Mouse (Mus musculus): ENCODE data around the gene D930048N14Rik. TPM values are rescaled to one million over a fixed set of nuclear protein-coding genes. Genes with fewer than 3 reads are reported as not detected.
"Not testable (repeated sequence)": the region's sequence is repeated elsewhere in the genome, so short reads cannot be mapped to it uniquely, and the experiment has no call there.

The D930048N14Rik gene
- polyA plus RNA-seq, 1 experiment from 2014 or later = 3.5 TPM

GRCm38 (mm10) chr11:51681976-51682374, 31.2 kb downstream of the D930048N14Rik start:
- no peaks in the 10 kb centered on the region for H3K27me3 ChIP-seq
- H3K4me1 ChIP-seq = 0 out of 2 replicates have a peak, but pooled peaks cover 3% of the 10 kb centered on the region
- H3K4me2 ChIP-seq (replicated peaks) = peak overlapping the region; percentile 33
- H3K9me3 ChIP-seq = no peaks in the 10 kb centered on the region
- WGBS = 44% methylated on average over 8 of the region's 8 CpGs
- H3K36me3 ChIP-seq = peaks cover 11% of the 10 kb centered on the region
- no peak overlapping the region for H3K27ac ChIP-seq
- H3K9ac ChIP-seq = peak overlapping the region; percentile 43; the same call in 1 of the 2 replicates
- no peak for ATAC-seq (ENCODE audit: low FRiP score, low read depth)
- H3K4me3 ChIP-seq = no peak overlapping the region

GRCm38 (mm10) chr11:51688330-51689328, 37.9 kb downstream of the D930048N14Rik start, which contains the start of gene 0610009B22Rik:
Gene 0610009B22Rik, minus strand, starts transcription at chr11:51688874.
- peaks cover 27% of the 10 kb centered on the region for H3K36me3 ChIP-seq
- ATAC-seq (ENCODE audit: low FRiP score, low read depth) = peak; percentile 99
- H3K4me2 ChIP-seq (replicated peaks) = peak within 1 kb of the TSS; percentile 74
- H3K9ac ChIP-seq = peak within 1 kb of the TSS; percentile 88
- under 1% methylated on average over 60 of the region's 60 CpGs for WGBS
- H3K4me1 ChIP-seq = peaks cover 11% of the 10 kb centered on the region; the same call in 1 of the 2 replicates
- H3K4me3 ChIP-seq = peak within 1 kb of the TSS; percentile 75
- H3K27me3 ChIP-seq = no peaks in the 10 kb centered on the region
- H3K27ac ChIP-seq = peak within 1 kb of the TSS; percentile 99
- no peaks in the 10 kb centered on the region for H3K9me3 ChIP-seq

GRCm38 (mm10) chr11:51689343-51689742, 38.6 kb downstream of the D930048N14Rik start:
- H3K9ac ChIP-seq = peak overlapping the region; percentile 77
- H3K27ac ChIP-seq = peak overlapping the region; percentile 99
- 24% methylated on average over 6 of the region's 6 CpGs for WGBS

GRCm38 (mm10) chr11:51690597-51690996, 39.8 kb downstream of the D930048N14Rik start:
- H3K4me2 ChIP-seq (replicated peaks); H3K9ac ChIP-seq; H3K4me3 ChIP-seq; H3K27me3 ChIP-seq; H3K27ac ChIP-seq; H3K9me3 ChIP-seq; ATAC-seq (ENCODE audit: low FRiP score, low read depth): not testable (repeated sequence)
- WGBS = 72% methylated on average over 3 of the region's 3 CpGs
- Histone ChIP-seq H3K36me3 (peaks cover 24% of the 10 kb centered on the region), H3K4me1 (peaks cover 11% of the 10 kb centered on the region; the same call in 1 of the 2 replicates)

More at GRCm38 (mm10) chr11:51689343-51689742, 38.6 kb downstream of the D930048N14Rik start:
- Histone ChIP-seq H3K36me3 (peaks cover 27% of the 10 kb centered on the region), H3K4me3 (peak overlapping the region; percentile 75), H3K4me1 (peaks cover 11% of the 10 kb centered on the region; the same call in 1 of the 2 replicates), H3K9me3 (no peaks in the 10 kb centered on the region), H3K27me3 (no peaks in the 10 kb centered on the region), H3K4me2 (replicated peaks) (peak overlapping the region; percentile 74)
- ATAC-seq (ENCODE audit: low FRiP score, low read depth) = no peak

DNA sequence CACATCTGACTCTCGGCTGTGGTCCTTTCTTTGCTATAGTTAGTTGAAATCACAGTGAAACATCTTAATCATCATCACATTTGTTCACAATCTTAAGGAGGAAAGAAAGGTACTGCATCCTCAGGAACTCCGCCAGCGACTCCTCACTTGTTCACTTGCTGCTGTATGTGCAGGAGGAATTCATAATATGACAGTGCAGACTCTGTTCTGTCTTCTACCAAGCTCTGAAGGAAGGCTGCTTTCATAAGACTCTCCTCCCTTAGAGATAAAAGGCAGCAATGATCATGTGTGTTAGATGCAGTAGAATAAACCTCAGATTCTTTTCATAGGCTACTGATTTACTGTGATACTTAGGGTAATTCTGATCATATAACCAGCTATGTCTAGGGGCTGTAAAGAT, 44.2 kb downstream of the D930048N14Rik start:
- 94% methylated on average over 3 of the region's 3 CpGs for WGBS
- Histone ChIP-seq H3K36me3 (peaks cover 62% of the 10 kb centered on the region), H3K27ac (no peak overlapping the region), H3K4me1 (no peaks in the 10 kb centered on the region), H3K27me3 (no peaks in the 10 kb centered on the region), H3K9me3 (no peaks in the 10 kb centered on the region), H3K4me2 (replicated peaks) (no peak overlapping the region), H3K9ac (no peak overlapping the region), H3K4me3 (no peak overlapping the region)
- ATAC-seq (ENCODE audit: low FRiP score, low read depth) = no peak

- Histone ChIP-seq H3K36me3 (peaks cover 89% of the 10 kb centered on the region), H3K9ac (no peak overlapping the region), H3K9me3 (no peaks in the 10 kb centered on the region), H3K27ac (no peak overlapping the region), H3K27me3 (no peaks in the 10 kb centered on the region), H3K4me1 (no peaks in the 10 kb centered on the region), H3K4me2 (replicated peaks) (no peak overlapping the region), H3K4me3 (no peak overlapping the region)
- WGBS = 65% methylated on average over 3 of the region's 3 CpGs
- no peak for ATAC-seq (ENCODE audit: low FRiP score, low read depth)
Observed at GRCm38 (mm10) chr11:51702831-51703230, 52.1 kb downstream of the D930048N14Rik start.

DNA sequence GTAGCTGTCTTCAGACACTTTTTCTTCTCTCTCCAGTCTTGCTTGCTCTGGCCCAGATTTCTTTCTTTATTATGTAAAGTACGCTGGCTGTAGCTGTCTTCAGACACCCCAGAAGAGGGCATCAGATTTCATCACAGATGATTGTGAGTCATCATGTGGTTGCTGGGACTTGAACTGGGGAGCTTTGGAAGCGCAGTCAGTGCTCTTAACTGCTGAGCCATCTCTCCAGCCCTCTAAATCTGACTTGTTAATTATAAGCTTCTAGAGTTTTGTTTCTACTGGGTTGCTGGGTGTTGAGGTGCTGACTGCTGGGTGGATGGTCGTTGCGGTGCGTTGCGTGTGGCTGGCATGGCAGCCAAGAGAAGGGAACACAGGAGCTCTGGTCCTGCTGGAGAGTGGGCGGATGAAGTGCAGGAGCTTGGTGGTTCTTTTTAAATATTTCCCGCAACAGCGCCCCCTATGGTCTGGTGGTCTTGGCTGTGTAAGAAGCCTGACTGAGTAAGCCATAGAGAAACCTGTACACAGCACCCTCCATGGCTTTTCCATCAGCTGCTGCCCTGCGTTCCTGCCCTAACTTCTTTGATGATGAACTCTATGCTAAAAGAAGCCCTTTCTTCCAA, 52.7 kb downstream of the D930048N14Rik start:
- 70% methylated on average over 10 of the region's 10 CpGs for WGBS
- no peaks in the 10 kb centered on the region for H3K4me1 ChIP-seq
- H3K36me3 ChIP-seq = peaks cover 90% of the 10 kb centered on the region

GRCm38 (mm10) chr11:51706451-51706850, 55.7 kb downstream of the D930048N14Rik start:
- Histone ChIP-seq H3K27me3 (no peaks in the 10 kb centered on the region), H3K4me1 (no peaks in the 10 kb centered on the region), H3K9ac (no peak overlapping the region), H3K4me2 (replicated peaks) (no peak overlapping the region), H3K4me3 (no peak overlapping the region), H3K9me3 (no peaks in the 10 kb centered on the region), H3K27ac (no peak overlapping the region), H3K36me3 (peaks cover 86% of the 10 kb centered on the region)
- 94% methylated on average over 10 of the region's 10 CpGs for WGBS
- ATAC-seq (ENCODE audit: low FRiP score, low read depth) = no peak

More for the DNA sequence above, 52.7 kb downstream of the D930048N14Rik start:
- no peak overlapping the region for H3K27ac ChIP-seq
- no peak for ATAC-seq (ENCODE audit: low FRiP score, low read depth)
- H3K4me3 ChIP-seq = no peak overlapping the region
- no peak overlapping the region for H3K9ac ChIP-seq
- H3K4me2 ChIP-seq (replicated peaks) = no peak overlapping the region
- H3K27me3 ChIP-seq = no peaks in the 10 kb centered on the region
- H3K9me3 ChIP-seq = no peaks in the 10 kb centered on the region

DNA sequence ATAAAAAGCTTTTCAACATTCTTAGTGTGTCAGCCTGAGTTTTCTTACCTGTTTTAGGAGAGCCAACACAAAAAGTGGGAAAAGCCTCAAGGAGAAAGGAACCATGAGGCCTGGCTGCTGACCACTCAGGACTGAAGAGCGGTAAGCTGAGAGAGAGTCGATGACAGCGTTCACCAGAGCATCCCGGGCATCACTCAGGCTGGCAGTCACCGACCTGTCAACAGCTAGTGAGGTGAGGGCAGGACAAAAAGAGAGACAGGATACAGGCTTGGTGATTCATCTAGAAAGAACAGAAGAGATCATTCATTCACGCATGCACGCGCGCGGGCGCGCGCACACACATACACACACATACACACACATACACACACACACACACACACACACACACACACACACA, 56.3 kb downstream of the D930048N14Rik start:
- Histone ChIP-seq H3K4me3 (no peak overlapping the region), H3K27ac (no peak overlapping the region), H3K27me3 (no peaks in the 10 kb centered on the region), H3K4me1 (no peaks in the 10 kb centered on the region), H3K9ac (no peak overlapping the region), H3K9me3 (no peaks in the 10 kb centered on the region), H3K36me3 (peaks cover 85% of the 10 kb centered on the region), H3K4me2 (replicated peaks) (no peak overlapping the region)
- ATAC-seq (ENCODE audit: low FRiP score, low read depth) = no peak
- WGBS = 94% methylated on average over 13 of the region's 13 CpGs

Other genes with a start within 250 kb of the D930048N14Rik start
- gene Phykpl, start 66.2 kb upstream of the D930048N14Rik start, polyA plus RNA-seq (2015; fragmentation: Nextera tagmentation; extraction: Ambion mirVana) = 16.7 and 17.1 TPM in 2 replicates
- gene Hnrnpab, start 44.1 kb upstream of the D930048N14Rik start, polyA plus RNA-seq (2015; fragmentation: Nextera tagmentation; extraction: Ambion mirVana) = 415 TPM in 2 replicates
- 129 and 141 TPM in 2 replicates for gene Nhp2, start 31.2 kb upstream of the D930048N14Rik start, polyA plus RNA-seq (2015; fragmentation: Nextera tagmentation; extraction: Ambion mirVana)
- 51.8 and 56.1 TPM in 2 replicates for gene Rmnd5b, start 15.1 kb upstream of the D930048N14Rik start, polyA plus RNA-seq (2015; fragmentation: Nextera tagmentation; extraction: Ambion mirVana)
- 31.1 and 32.4 TPM in 2 replicates for gene N4bp3, start 112 bp upstream of the D930048N14Rik start, polyA plus RNA-seq (2015; fragmentation: Nextera tagmentation; extraction: Ambion mirVana)
- 89.7 and 93.3 TPM in 2 replicates for gene 0610009B22Rik, start 37.9 kb downstream of the D930048N14Rik start, polyA plus RNA-seq (2015; fragmentation: Nextera tagmentation; extraction: Ambion mirVana)
- gene Sec24a, start 112.7 kb downstream of the D930048N14Rik start, polyA plus RNA-seq (2015; fragmentation: Nextera tagmentation; extraction: Ambion mirVana) = 16.6 and 18.1 TPM in 2 replicates
- 90.5 and 96.8 TPM in 2 replicates for gene Sar1b, start 112.7 kb downstream of the D930048N14Rik start, polyA plus RNA-seq (2015; fragmentation: Nextera tagmentation; extraction: Ambion mirVana)
- gene Jade2, start 206.7 kb downstream of the D930048N14Rik start, polyA plus RNA-seq (2015; fragmentation: Nextera tagmentation; extraction: Ambion mirVana) = 1.7 and 2.2 TPM in 2 replicates

All from limb, embryonic 13.5 days (tissue).